Mouse (Mus musculus) G1E (cell line): ENCODE measurements around the gene Hoxa3.

ENCODE experiments used
- CTCF ChIP-seq: IDR thresholded peaks from 2 replicates; pipeline ENCODE4 v1.5.1; 2012; ENCODE audit warnings: low read depth, low read length, inconsistent platforms, mixed read lengths
- TAL1 ChIP-seq: conservative IDR thresholded peaks from 2 replicates; pipeline ENCODE4 v1.6.1; 2012; ENCODE audit warnings: low read depth, low read length, inconsistent platforms, mixed read lengths

GRCm38 (mm10) chr6:52191860-52192550, 21.1 kb downstream of the Hoxa3 start:
- TF ChIP-seq CTCF (no peak), TAL1 (no peak)
